Mouse (Mus musculus) embryonic fibroblast, embryonic 13.5 days (primary cell): ENCODE measurements around the gene Ldb2.

Experiments used
- CTCF ChIP-seq: IDR thresholded peaks from 2 replicates; pipeline ENCODE4 v1.5.1; 2011; ENCODE audit warnings: mild to moderate bottlenecking, control low read depth, low read length, moderate library complexity, borderline replicate concordance; ENCODE audit not compliant: insufficient read depth
- POLR2A ChIP-seq: IDR thresholded peaks from 2 replicates; pipeline ENCODE4 v1.6.1; 2011; ENCODE audit warnings: low read depth, mild to moderate bottlenecking, control low read depth, low read length, moderate library complexity

DNA sequence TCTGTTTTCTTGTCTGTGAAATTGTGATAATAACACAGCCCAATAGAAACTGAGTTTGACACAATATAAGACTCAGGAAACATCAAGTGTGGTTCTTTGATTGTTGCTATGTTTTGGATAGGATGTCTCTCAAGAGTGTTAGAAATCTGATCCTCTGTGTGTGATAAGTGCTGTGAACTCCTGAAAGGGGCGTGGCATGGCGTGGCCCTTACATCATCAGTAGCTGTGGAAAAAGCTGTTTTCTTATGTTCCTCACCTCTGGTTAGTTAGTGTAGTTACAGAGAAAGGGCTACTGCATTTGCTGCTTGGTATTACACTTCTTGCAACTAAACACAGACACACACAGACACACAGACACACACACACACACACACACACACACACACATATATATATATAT, 90.2 kb downstream of the Ldb2 start:
- no peak for TF ChIP-seq CTCF
- TF ChIP-seq POLR2A, result no peak
